Mouse (Mus musculus) liver, adult 2 months (tissue): ENCODE measurements around the gene Naa35. TPM values are rescaled to one million over a fixed set of nuclear protein-coding genes. Genes with fewer than 3 reads are reported as not detected.

Source experiments
- DNase-seq: peaks from one replicate; pipeline ENCODE4 v3.0.0-alpha.2; 2011; ENCODE audit warnings: low read depth, low spot score; ENCODE audit errors: extremely low read depth
- H3K27ac ChIP-seq: fragments of 200-500 bp; replicated peaks from 2 replicates; pipeline ENCODE4 v1.5.1; 2012; ENCODE audit warnings: low read depth, mild to moderate bottlenecking, control low read depth, inconsistent platforms, low read length; ENCODE audit not compliant: insufficient read depth
- H3K27me3 ChIP-seq: fragments of 200-500 bp; 2 replicates; pipeline ENCODE4 v1.6.1; 2012; ENCODE audit warnings: mild to moderate bottlenecking, moderate library complexity, low read length, inconsistent platforms; ENCODE audit not compliant: control insufficient read depth, insufficient read depth
- H3K36me3 ChIP-seq: fragments of 200-500 bp; 2 replicates; pipeline ENCODE4 v1.6.1; 2012; ENCODE audit warnings: low read length, inconsistent platforms; ENCODE audit not compliant: control insufficient read depth, insufficient read depth
- H3K4me1 ChIP-seq: fragments of 200-500 bp; 2 replicates; pipeline ENCODE4 v1.6.1; 2011; ENCODE audit warnings: low read length; ENCODE audit not compliant: control insufficient read depth, insufficient read depth
- H3K4me3 ChIP-seq: fragments of 200-500 bp; 2 replicates; pipeline ENCODE4 v1.5.1; 2011; ENCODE audit warnings: low read depth, mild to moderate bottlenecking, control low read depth, low read length, moderate library complexity; ENCODE audit not compliant: insufficient read depth
- H3K79me2 ChIP-seq: fragments of 200-500 bp; 2 replicates; pipeline ENCODE4 v1.6.1; 2012; ENCODE audit warnings: inconsistent platforms, mild to moderate bottlenecking, low read length, moderate library complexity; ENCODE audit not compliant: control insufficient read depth, insufficient read depth
- H3K9ac ChIP-seq: fragments of 200-500 bp; 2 replicates; pipeline ENCODE4 v1.6.1; 2012; ENCODE audit warnings: low read depth, mild to moderate bottlenecking, control low read depth, inconsistent platforms, low read length
- CTCF ChIP-seq: fragments of 200-500 bp; IDR thresholded peaks from 2 replicates; pipeline ENCODE4 v1.5.1; 2011; ENCODE audit warnings: low read depth, low read length, control low read depth
- POLR2A ChIP-seq: fragments of 200-500 bp; IDR thresholded peaks from 2 replicates; pipeline ENCODE4 v1.6.1; 2011; ENCODE audit warnings: low read length, control low read depth; ENCODE audit not compliant: insufficient read depth; ENCODE audit errors: extremely low read depth
- WGBS: fragments of 180-500 bp; shearing (Covaris S2); methylation state at CpG from one replicate; pipeline ENCODE4 v1.1.7; 2018; 5-methylcytosine and 5-hydroxymethylcytosine counted together
- polyA plus RNA-seq: library from polyadenylated mRNA; depleted of rRNA; stranded (reverse); fragments of >200 nt; gene quantifications from 2 replicates; pipeline ENCODE4 v1.2.3, GENCODE M21; 2012
- total RNA-seq: library from RNA; depleted of rRNA; stranded (reverse); fragments of >200 nt; gene quantifications from 2 replicates; pipeline ENCODE4 v1.2.3, GENCODE M21; 2014

Gene Naa35
- total and polyA plus RNA-seq, 2 experiments, result 29.1 to 32.3 TPM

- no peaks in the 10 kb centered on the region for H3K27me3 ChIP-seq
- no peaks in the 10 kb centered on the region for H3K79me2 ChIP-seq
- TF ChIP-seq CTCF, result no peak
- TF ChIP-seq POLR2A, result no peak
- no peak overlapping the region for H3K4me3 ChIP-seq
- DNase-seq, result no peak
- H3K9ac ChIP-seq, result no peak overlapping the region
- peaks cover 69% of the 10 kb centered on the region for H3K36me3 ChIP-seq
- WGBS, result 89% methylated on average over 5 of the region's 5 CpGs
- no peak overlapping the region for H3K27ac ChIP-seq
- H3K4me1 ChIP-seq, result no peaks in the 10 kb centered on the region
These were observed 39.8 kb downstream of the Naa35 start for GRCm38 (mm10) chr13:59624903-59625302.

- no peak for DNase-seq
- no peak overlapping the region for H3K9ac ChIP-seq
- no peaks in the 10 kb centered on the region for H3K27me3 ChIP-seq
- H3K4me3 ChIP-seq, result no peak overlapping the region
- no peak overlapping the region for H3K27ac ChIP-seq
- H3K79me2 ChIP-seq, result no peaks in the 10 kb centered on the region
- peaks cover 70% of the 10 kb centered on the region for H3K36me3 ChIP-seq
- TF ChIP-seq POLR2A (no peak), CTCF (no peak)
- WGBS, result 92% methylated on average over 7 of the region's 7 CpGs
- H3K4me1 ChIP-seq, result no peaks in the 10 kb centered on the region
These were observed 41.7 kb downstream of the Naa35 start for GRCm38 (mm10) chr13:59626739-59627138.

GRCm38 (mm10) chr13:59634637-59635036, 49.6 kb downstream of the Naa35 start:
- 77% methylated on average over 5 of the region's 5 CpGs for WGBS
- Histone ChIP-seq H3K27me3 (no peaks in the 10 kb centered on the region), H3K4me1 (no peaks in the 10 kb centered on the region), H3K36me3 (peaks cover 33% of the 10 kb centered on the region), H3K27ac (no peak overlapping the region), H3K9ac (no peak overlapping the region), H3K4me3 (no peak overlapping the region), H3K79me2 (no peaks in the 10 kb centered on the region)
- no peak for DNase-seq
- TF ChIP-seq POLR2A, result no peak
- TF ChIP-seq CTCF, result no peak

GRCm38 (mm10) chr13:59637800-59638199, 52.7 kb downstream of the Naa35 start:
- TF ChIP-seq CTCF (no peak), POLR2A (no peak)
- 90% methylated on average over 7 of the region's 7 CpGs for WGBS
- Histone ChIP-seq H3K79me2 (no peaks in the 10 kb centered on the region), H3K4me3 (no peak overlapping the region), H3K4me1 (no peaks in the 10 kb centered on the region), H3K9ac (no peak overlapping the region), H3K36me3 (peaks cover 12% of the 10 kb centered on the region; the same call in 1 of the 2 replicates), H3K27ac (no peak overlapping the region), H3K27me3 (no peaks in the 10 kb centered on the region)
- DNase-seq, result no peak

- H3K9ac ChIP-seq, result no peak overlapping the region
- TF ChIP-seq CTCF (no peak), POLR2A (no peak)
- no peak overlapping the region for H3K4me3 ChIP-seq
- no peak overlapping the region for H3K27ac ChIP-seq
- 91% methylated on average over 16 of the region's 16 CpGs for WGBS
- peaks cover 2% of the 10 kb centered on the region; the same call in 1 of the 2 replicates for H3K36me3 ChIP-seq
- DNase-seq, result no peak
- no peaks in the 10 kb centered on the region for H3K4me1 ChIP-seq
- H3K79me2 ChIP-seq, result no peaks in the 10 kb centered on the region
- no peaks in the 10 kb centered on the region for H3K27me3 ChIP-seq
These were observed 54.5 kb downstream of the Naa35 start for GRCm38 (mm10) chr13:59639368-59640177.

- no peak overlapping the region for H3K4me3 ChIP-seq
- H3K4me1 ChIP-seq, result no peaks in the 10 kb centered on the region
- no peak overlapping the region for H3K27ac ChIP-seq
- DNase-seq, result no peak
- no peak overlapping the region for H3K9ac ChIP-seq
- 95% methylated on average over 6 of the region's 6 CpGs for WGBS
- TF ChIP-seq POLR2A (no peak), CTCF (no peak)
- no peaks in the 10 kb centered on the region for H3K79me2 ChIP-seq
- H3K36me3 ChIP-seq, result 0 out of 2 replicates have a peak, but pooled peaks cover 2% of the 10 kb centered on the region
- H3K27me3 ChIP-seq, result no peaks in the 10 kb centered on the region
These were observed 55.0 kb downstream of the Naa35 start for GRCm38 (mm10) chr13:59640178-59640440.
